Mouse (Mus musculus): ENCODE measurements around the gene Rps28. TPM values are rescaled to one million over a fixed set of nuclear protein-coding genes. Genes with fewer than 3 reads are reported as not detected.
A peak's percentile ranks its signal among the peaks of the same experiment; 100 is the strongest.
"Not testable (repeated sequence)": the region's sequence is repeated elsewhere in the genome, so short reads cannot be mapped to it uniquely, and the experiment has no call there.

Gene Rps28
- 530 and 625 TPM in 2 replicates for polyA plus RNA-seq (2015; fragmentation: Nextera tagmentation; extraction: Ambion mirVana)

DNA sequence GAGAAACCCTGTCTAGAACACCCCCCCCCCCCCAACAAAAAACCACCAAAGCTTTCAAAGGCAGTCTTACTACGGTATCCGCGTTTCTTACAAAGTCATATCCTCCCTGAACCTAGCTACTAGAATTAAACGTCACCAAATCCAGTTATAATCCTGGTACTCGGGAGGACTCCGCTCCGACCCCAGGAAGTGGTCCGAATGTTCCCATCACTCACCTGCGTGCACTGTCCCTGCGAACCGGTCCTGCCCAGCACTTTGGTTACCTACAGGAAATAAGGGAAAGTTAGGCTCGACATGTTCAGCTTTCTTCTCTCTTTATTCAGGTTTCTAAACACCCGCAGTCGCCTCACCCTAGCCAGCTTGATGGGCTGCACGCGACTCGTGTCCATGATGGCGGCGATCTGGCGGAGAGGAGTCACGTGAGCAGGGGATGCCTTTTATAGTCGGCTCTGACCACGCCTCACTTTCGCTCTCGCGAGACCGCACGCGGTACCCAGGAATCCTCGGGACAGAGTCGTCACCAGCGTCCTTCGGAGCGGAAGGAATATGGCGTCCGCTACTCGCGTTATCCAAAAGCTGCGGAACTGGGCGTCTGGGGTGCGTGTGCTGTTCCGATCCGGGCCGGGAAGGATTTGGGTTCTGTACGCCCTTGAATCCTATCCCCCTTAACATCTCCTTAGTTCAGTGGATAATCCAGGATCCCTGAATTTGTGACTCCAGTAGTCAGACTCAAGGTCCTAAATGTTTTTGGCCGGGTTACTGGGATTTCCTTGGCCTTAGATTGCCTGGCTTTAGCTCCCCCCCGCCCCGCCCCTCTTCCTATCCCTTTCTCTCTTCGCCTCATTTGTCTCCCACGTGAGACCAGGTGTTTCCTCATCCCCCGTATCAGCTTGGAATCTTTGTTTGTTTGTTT is at the start of gene Rps28, which contains the start of gene Ndufa7:
TSS of gene Rps28 (minus strand) at position 479 of the 913 bp plus-strand sequence.
TSS of gene Ndufa7 (plus strand) at position 489 of the 913 bp plus-strand sequence.
- H3K27me3 ChIP-seq = no peaks in the 10 kb centered on the region
- peak within 1 kb of the TSS; percentile 81 for H3K4me3 ChIP-seq
- H3K9ac ChIP-seq = peak within 1 kb of the TSS; percentile 88
- WGBS = under 1% methylated on average over 51 of the region's 51 CpGs
- ATAC-seq (ENCODE audit: low read depth) = peak; percentile 93
- H3K9me3 ChIP-seq = no peaks in the 10 kb centered on the region
- H3K4me1 ChIP-seq (replicated peaks) = peaks cover 64% of the 10 kb centered on the region
- peak within 1 kb of the TSS; percentile 98 for H3K4me2 ChIP-seq
- H3K36me3 ChIP-seq = peaks cover 47% of the 10 kb centered on the region
- peak within 1 kb of the TSS; percentile 87 for H3K27ac ChIP-seq (replicated peaks)

DNA sequence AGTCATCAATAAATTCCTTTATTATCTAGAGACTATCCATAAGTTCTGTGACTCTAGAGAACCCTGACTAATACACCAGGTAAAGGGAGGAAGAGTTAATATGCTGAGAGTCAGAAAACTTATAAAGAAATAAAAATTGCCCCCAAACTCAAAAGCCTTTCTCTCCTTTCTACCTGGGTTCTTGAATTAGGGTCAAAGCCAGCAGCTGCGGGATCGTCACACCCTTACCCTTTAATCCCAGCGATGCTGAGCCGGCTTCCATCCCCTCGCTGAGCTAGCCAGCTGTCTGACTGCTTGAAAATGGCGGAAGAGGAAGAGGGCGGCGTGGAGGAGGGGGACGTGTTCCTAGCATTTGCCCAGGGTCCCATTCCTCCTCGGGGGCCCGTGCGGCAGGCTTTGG is 49.2 kb upstream of the Rps28 start, which contains the start of gene Gm7029:
TSS of gene Gm7029 (plus strand) at position 301 of the 400 bp plus-strand sequence.
- WGBS = 78% methylated on average over 4 of the region's 12 CpGs

DNA sequence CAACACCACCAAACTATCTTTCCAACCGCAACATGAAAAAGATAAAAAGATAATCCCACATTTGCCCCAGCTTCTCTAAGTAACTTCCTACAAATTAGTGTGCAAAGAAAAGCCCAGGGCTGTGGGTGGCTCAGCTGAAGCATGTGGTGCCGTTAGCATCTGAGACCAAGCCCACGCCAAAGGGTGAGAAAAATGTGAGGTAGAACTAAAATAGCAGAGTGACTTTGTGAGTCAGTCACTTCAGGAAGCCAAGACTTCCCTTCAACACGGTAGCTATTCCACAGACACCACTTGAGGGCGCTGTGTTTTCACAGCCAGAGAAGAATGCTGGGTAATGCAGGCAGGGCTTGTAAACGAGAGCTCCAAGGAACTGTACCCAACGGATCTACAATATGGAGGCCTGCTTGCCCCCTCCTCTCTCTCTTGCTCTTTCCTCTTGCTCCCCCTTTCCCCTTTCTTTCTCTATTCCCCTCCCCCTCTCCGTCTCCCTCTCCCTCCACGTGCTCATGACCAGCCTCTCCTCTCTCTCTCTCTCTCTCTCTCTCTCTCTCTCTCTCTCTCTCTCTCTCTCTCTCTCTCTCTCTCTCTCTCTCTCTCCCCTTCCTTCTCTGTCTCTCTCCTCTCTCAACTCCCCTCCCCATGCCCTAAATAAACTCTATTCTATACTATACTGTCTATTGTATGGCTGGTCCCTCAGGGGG is 41.1 kb upstream of the Rps28 start:
- 38% methylated on average over 9 of the region's 9 CpGs for WGBS
- Histone ChIP-seq H3K27me3 (no peaks in the 10 kb centered on the region), H3K4me2 (no peak overlapping the region), H3K36me3 (no peaks in the 10 kb centered on the region), H3K9ac (no peak overlapping the region), H3K27ac (replicated peaks) (no peak overlapping the region), H3K4me1 (replicated peaks) (no peaks in the 10 kb centered on the region), H3K4me3 (no peak overlapping the region), H3K9me3 (no peaks in the 10 kb centered on the region)
- no peak for ATAC-seq (ENCODE audit: low read depth)

More for the DNA sequence above, 49.2 kb upstream of the Rps28 start, which contains the start of gene Gm7029:
- not testable (repeated sequence) for ATAC-seq (ENCODE audit: low read depth); H3K4me3 ChIP-seq; H3K27me3 ChIP-seq; H3K9me3 ChIP-seq; H3K4me1 ChIP-seq (replicated peaks); H3K27ac ChIP-seq (replicated peaks); H3K4me2 ChIP-seq; H3K9ac ChIP-seq; H3K36me3 ChIP-seq

DNA sequence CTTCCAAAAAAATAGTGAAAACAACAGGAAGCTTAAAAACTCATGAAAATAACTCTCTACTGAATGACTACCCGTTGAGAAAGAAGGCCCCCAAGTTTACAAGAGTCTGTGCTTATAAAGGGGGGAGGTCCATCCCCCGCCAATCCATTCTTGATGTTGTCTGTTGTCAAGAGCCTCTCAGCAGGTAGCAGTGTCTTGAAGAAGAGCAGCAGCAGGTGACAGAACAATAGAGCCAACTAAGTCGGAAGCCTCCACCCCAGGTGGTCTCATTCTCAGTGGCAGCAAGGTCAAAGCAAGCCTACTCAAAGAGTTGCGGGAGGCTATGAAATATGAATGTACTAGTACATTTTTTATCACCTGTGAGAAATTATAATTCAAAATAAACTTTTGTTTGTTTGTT is 33.5 kb upstream of the Rps28 start:
- Histone ChIP-seq H3K36me3 (no peaks in the 10 kb centered on the region), H3K27ac (replicated peaks) (no peak overlapping the region), H3K9ac (no peak overlapping the region), H3K4me1 (replicated peaks) (no peaks in the 10 kb centered on the region), H3K27me3 (no peaks in the 10 kb centered on the region), H3K4me3 (no peak overlapping the region), H3K9me3 (no peaks in the 10 kb centered on the region), H3K4me2 (no peak overlapping the region)
- no peak for ATAC-seq (ENCODE audit: low read depth)
- WGBS = 55% methylated on average over 4 of the region's 4 CpGs

DNA sequence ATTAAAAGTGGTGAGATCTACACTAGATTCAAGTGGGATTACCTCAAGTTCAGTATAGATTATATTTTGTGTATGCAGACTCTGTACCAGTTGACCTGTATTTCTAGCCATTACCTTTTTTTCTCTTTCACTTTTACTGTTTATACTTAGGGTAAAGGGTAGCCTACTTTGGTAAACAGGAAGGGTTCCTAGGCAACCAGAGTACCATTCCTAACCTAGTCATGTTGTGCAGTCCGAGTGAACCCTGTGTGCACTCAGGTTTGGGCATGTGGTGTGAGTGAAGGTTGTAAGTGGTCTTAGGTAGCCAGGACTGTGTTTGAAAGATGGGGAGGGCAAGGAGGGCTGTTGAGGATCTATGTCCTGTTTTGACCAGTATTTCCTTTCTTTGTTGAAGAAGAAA is 27.0 kb upstream of the Rps28 start:
- H3K27me3 ChIP-seq = no peaks in the 10 kb centered on the region
- no peak overlapping the region for H3K4me2 ChIP-seq
- H3K4me1 ChIP-seq (replicated peaks) = no peaks in the 10 kb centered on the region
- WGBS = 86% methylated on average over 1 of the region's 1 CpGs
- no peak overlapping the region for H3K9ac ChIP-seq
- ATAC-seq (ENCODE audit: low read depth) = no peak
- H3K4me3 ChIP-seq = no peak overlapping the region
- peaks cover 30% of the 10 kb centered on the region for H3K36me3 ChIP-seq
- H3K9me3 ChIP-seq = no peaks in the 10 kb centered on the region
- H3K27ac ChIP-seq (replicated peaks) = no peak overlapping the region

DNA sequence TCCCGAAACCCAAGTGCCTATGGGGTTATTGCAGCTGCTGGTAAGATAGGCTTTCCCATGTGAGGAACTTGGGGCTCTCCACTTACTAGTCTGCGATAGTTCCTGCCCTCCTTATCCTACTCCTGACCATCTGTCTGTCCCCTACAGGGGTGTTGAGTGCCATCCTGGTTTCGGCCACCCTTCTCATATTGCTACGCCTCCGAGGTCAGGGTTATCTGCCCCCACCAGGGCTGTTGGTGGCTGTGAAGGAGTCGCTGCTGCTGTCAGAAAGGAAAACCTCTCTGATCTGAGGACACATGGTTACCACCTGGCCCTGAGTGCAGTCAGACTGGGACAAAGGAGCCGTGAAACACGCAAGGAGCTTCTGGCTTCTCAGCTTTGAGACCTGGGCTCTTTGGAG is 23.8 kb upstream of the Rps28 start:
- ATAC-seq (ENCODE audit: low read depth) = no peak
- no peak overlapping the region for H3K4me2 ChIP-seq
- no peaks in the 10 kb centered on the region for H3K9me3 ChIP-seq
- H3K4me3 ChIP-seq = no peak overlapping the region
- no peak overlapping the region for H3K9ac ChIP-seq
- H3K27ac ChIP-seq (replicated peaks) = no peak overlapping the region
- peaks cover 30% of the 10 kb centered on the region for H3K36me3 ChIP-seq
- H3K27me3 ChIP-seq = no peaks in the 10 kb centered on the region
- 88% methylated on average over 8 of the region's 8 CpGs for WGBS
- H3K4me1 ChIP-seq (replicated peaks) = peaks cover 22% of the 10 kb centered on the region

DNA sequence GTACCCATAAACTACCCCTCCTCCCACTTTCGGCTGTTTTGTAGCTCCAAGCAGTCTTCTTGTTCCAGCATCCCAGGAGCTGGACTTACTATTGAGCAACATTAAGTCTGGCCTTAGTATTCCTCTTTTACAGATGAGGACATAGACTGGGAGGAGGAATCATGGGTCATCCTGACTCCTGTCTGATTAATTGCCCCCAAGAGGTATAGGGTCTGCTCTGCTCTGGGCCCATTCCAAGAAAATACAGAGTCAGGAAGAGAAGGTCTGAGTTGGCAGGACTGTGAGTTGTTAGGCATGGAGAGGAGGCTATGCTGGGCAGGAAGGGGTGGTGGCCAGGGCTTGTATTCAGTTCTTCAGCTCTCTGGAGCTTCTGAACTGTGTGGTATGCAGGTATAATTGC is 19.8 kb upstream of the Rps28 start:
- 55% methylated on average over 1 of the region's 1 CpGs for WGBS
- H3K9ac ChIP-seq = peak overlapping the region; percentile 81
- peak overlapping the region; percentile 89 for H3K4me3 ChIP-seq

DNA sequence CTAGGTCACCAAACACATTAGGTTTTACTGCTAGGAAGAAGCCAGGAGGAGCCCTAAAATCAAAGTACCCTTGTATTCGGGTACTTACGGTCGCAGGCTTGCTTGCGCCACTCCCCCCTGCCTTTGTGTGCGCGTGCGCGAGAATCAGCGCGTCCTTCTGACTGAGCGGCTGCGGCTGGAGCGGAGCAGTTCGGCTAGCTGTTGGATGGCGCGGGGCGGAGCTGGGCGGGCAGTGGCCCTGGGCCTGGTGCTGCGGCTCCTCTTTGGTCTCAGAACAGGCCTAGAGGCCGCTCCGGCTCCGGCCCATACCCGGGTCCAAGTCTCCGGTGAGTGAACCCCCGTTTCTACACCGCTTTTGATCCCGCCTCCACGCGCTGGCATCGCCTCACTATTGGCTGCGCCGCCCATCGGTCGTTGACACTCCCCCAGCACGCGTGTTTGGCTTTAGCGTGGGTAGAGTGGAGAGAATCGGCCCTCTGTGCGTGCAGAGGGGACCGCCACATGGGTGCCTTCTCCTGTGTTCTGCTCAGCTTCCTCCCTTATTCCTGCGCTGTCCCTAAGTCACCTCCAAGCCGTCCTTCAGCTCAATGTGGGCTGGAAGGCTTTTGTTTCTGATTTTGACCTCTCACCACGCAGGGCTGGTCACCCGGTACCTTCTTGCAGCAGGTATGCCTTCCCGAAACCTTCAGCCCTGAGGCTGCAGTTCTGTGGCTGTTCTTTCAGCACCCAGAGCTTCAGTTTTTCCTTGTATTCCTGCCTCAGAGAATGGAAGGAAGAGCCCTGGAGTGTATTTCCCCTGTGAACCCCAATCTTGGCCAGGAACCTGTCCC is 18.8 kb upstream of the Rps28 start, which contains the start of gene Cd320:
TSS of gene Cd320 (plus strand) at position 126 of the 830 bp plus-strand sequence.
- Histone ChIP-seq H3K4me1 (replicated peaks) (peaks cover 22% of the 10 kb centered on the region), H3K4me3 (peak within 1 kb of the TSS; percentile 89), H3K36me3 (peaks cover 32% of the 10 kb centered on the region), H3K27me3 (no peaks in the 10 kb centered on the region), H3K9ac (peak within 1 kb of the TSS; percentile 81), H3K4me2 (peak within 1 kb of the TSS; percentile 96), H3K9me3 (no peaks in the 10 kb centered on the region), H3K27ac (replicated peaks) (peak within 1 kb of the TSS; percentile 82)
- ATAC-seq (ENCODE audit: low read depth) = peak; percentile 96
- WGBS = under 1% methylated on average over 45 of the region's 45 CpGs

More for the DNA sequence above, 19.8 kb upstream of the Rps28 start:
- Histone ChIP-seq H3K27ac (replicated peaks) (no peak overlapping the region), H3K27me3 (no peaks in the 10 kb centered on the region), H3K4me1 (replicated peaks) (peaks cover 22% of the 10 kb centered on the region), H3K36me3 (peaks cover 32% of the 10 kb centered on the region), H3K9me3 (no peaks in the 10 kb centered on the region), H3K4me2 (peak overlapping the region; percentile 96)
- ATAC-seq (ENCODE audit: low read depth) = no peak

DNA sequence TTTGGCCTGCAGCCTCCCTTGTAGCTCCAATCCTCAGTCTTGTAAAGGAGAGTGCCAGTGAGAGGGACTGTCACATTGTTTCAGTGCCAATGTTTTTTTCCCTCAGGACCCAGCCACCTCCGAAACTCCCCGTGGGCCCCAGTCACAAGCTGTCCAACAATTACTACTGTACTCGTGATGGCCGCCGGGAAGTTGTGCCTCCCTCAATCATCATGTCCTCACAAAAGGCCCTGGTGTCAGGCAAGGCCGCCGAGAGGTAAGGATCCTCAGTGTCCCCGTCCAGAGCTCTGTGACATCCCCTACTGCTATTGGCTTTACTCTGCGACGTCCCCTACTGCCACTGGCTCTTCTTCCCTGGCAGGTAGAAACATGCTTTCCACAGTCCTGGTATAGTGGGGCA is 5.2 kb upstream of the Rps28 start:
- no peak for ATAC-seq (ENCODE audit: low read depth)
- H3K4me3 ChIP-seq = no peak overlapping the region
- no peaks in the 10 kb centered on the region for H3K9me3 ChIP-seq
- no peaks in the 10 kb centered on the region for H3K27me3 ChIP-seq
- 90% methylated on average over 10 of the region's 10 CpGs for WGBS
- peak overlapping the region; percentile 23; the same call in 1 of the 2 replicates for H3K27ac ChIP-seq (replicated peaks)
- H3K9ac ChIP-seq = 0 out of 2 replicates have a peak overlapping the region, but pooled peaks have one; percentile 17
- H3K4me1 ChIP-seq (replicated peaks) = peaks cover 32% of the 10 kb centered on the region
- peaks cover 63% of the 10 kb centered on the region for H3K36me3 ChIP-seq
- no peak overlapping the region for H3K4me2 ChIP-seq

DNA sequence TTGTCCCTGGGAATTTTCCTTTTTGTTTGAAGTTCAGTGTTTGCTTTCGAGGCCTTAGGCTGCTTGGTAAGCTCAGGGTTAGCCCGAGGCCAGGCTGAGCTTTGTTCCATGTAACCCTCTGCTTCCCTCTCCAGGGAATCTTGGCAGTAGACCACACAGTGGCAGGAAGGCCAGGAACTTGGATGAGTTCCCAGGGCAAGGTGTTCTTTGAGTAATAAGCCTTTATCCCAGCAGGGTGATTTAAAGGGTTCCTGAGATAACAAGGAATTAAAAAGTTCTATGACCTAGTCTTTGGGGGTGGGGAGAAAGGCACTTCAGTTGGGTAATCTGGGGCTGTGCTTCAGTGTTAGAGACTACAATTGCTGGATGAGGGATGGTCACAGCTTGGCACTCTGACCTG is 4.5 kb upstream of the Rps28 start:
- WGBS = 66% methylated on average over 2 of the region's 2 CpGs
- no peak for ATAC-seq (ENCODE audit: low read depth)
- no peaks in the 10 kb centered on the region for H3K9me3 ChIP-seq
- peak overlapping the region; percentile 17; the same call in 1 of the 2 replicates for H3K9ac ChIP-seq
- H3K4me2 ChIP-seq = no peak overlapping the region
- no peak overlapping the region for H3K4me3 ChIP-seq
- no peak overlapping the region for H3K27ac ChIP-seq (replicated peaks)
- peaks cover 32% of the 10 kb centered on the region for H3K4me1 ChIP-seq (replicated peaks)
- peaks cover 56% of the 10 kb centered on the region for H3K36me3 ChIP-seq
- H3K27me3 ChIP-seq = no peaks in the 10 kb centered on the region

DNA sequence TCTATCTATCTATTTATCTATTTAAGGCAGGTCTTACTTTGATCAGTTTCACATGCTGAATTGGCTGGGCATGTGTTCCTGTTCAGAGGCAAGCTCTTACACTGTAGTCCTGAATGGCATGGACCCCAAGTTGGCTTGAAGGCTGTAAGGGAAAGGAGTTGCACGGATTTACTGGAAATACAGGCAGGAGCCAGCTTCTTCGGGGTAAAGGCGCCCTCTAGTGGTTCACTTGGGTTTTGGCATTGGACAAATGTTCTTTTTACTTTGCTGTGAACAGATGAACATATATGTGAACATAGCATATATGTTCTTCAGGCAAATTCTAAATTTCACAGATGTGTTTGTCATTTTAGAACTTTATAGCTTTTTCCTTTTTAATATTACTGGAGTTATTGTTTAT is 2.5 kb upstream of the Rps28 start:
- WGBS = 0% methylated on average over 3 of the region's 3 CpGs
- H3K36me3 ChIP-seq = peaks cover 46% of the 10 kb centered on the region
- no peak overlapping the region for H3K4me3 ChIP-seq
- no peak overlapping the region for H3K9ac ChIP-seq
- ATAC-seq (ENCODE audit: low read depth) = no peak
- H3K4me2 ChIP-seq = no peak overlapping the region
- H3K9me3 ChIP-seq = no peaks in the 10 kb centered on the region
- no peak overlapping the region for H3K27ac ChIP-seq (replicated peaks)
- H3K4me1 ChIP-seq (replicated peaks) = peaks cover 53% of the 10 kb centered on the region
- no peaks in the 10 kb centered on the region for H3K27me3 ChIP-seq
